Mouse (Mus musculus): ENCODE measurements around the gene Cntnap2.
A peak's percentile ranks its signal among the peaks of the same experiment; 100 is the strongest.
"Not testable (repeated sequence)": the region's sequence is repeated elsewhere in the genome, so short reads cannot be mapped to it uniquely, and the experiment has no call there.

The Cntnap2 gene

GRCm38 (mm10) chr6:47182252-47182651 lies 2123.1 kb downstream of the Cntnap2 start:
- Histone ChIP-seq H3K27me3 (ENCODE audit: control insufficient read depth, insufficient read depth, low read length, poor library complexity, severe bottlenecking) (no peaks in the 10 kb centered on the region), H3K36me3 (ENCODE audit: control insufficient read depth, insufficient read depth, low read length, poor library complexity, severe bottlenecking) (no peaks in the 10 kb centered on the region)
- no peak for DNase-seq (ENCODE audit: low read depth, low spot score)

GRCm38 (mm10) chr6:47182756-47183155 lies 2123.6 kb downstream of the Cntnap2 start:
- no peaks in the 10 kb centered on the region for H3K27me3 ChIP-seq (ENCODE audit: control insufficient read depth, insufficient read depth, low read length, poor library complexity, severe bottlenecking)
- H3K36me3 ChIP-seq (ENCODE audit: control insufficient read depth, insufficient read depth, low read length, poor library complexity, severe bottlenecking): no peaks in the 10 kb centered on the region
- no peak for DNase-seq (ENCODE audit: low read depth, low spot score)

- not testable (repeated sequence) for H3K36me3 ChIP-seq (ENCODE audit: control insufficient read depth, insufficient read depth, low read length, poor library complexity, severe bottlenecking); DNase-seq (ENCODE audit: low read depth, low spot score); H3K27me3 ChIP-seq (ENCODE audit: control insufficient read depth, insufficient read depth, low read length, poor library complexity, severe bottlenecking)
Measured at GRCm38 (mm10) chr6:47183850-47184249, 2124.7 kb downstream of the Cntnap2 start.

- Histone ChIP-seq H3K36me3 (ENCODE audit: control insufficient read depth, insufficient read depth, low read length, poor library complexity, severe bottlenecking) (no peaks in the 10 kb centered on the region), H3K27me3 (ENCODE audit: control insufficient read depth, insufficient read depth, low read length, poor library complexity, severe bottlenecking) (no peaks in the 10 kb centered on the region)
- peak; percentile 34 for DNase-seq (ENCODE audit: low read depth, low spot score)
Measured at GRCm38 (mm10) chr6:47188193-47188592, 2129.0 kb downstream of the Cntnap2 start.

DNA sequence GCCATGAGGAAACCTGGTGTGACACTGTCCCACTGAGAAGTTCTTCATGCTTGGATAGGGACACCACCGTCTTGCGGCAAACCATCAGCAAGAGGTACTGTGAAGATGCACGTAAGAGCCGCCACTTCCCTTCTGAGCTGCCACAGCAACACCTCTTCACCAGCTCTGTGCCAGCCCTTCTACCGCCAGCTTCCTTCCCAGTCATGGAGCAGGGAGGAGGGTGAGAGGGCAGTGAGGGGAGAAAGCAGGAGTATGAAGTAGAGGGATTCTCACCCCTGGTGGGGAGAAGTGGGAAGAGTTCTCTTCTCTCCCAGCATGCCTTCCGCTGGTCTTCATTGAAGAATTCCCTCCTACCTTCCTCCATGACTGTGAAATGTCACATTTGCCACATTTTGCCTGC lies 2129.4 kb downstream of the Cntnap2 start:
- DNase-seq (ENCODE audit: low read depth, low spot score); H3K27me3 ChIP-seq (ENCODE audit: control insufficient read depth, insufficient read depth, low read length, poor library complexity, severe bottlenecking); H3K36me3 ChIP-seq (ENCODE audit: control insufficient read depth, insufficient read depth, low read length, poor library complexity, severe bottlenecking): not testable (repeated sequence)

DNA sequence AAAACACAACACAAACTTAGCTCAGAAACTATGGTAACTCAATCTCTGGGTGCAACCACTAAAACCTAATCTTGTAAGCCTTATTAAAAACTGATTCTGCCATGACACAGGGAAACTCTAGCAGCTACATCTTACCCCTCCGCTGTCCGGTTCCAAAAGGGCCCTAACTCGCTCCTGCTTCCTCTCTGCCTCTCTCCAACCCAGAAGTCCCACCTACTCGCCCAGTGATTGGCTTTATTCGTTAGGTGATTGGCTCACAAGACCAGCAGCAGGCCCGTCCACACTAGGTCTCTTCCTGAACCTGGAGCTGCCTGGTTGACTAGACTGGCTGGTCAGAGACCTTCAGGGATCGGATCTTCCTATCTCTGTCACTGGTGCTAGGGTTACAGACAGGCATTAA lies 2131.1 kb downstream of the Cntnap2 start:
- no peaks in the 10 kb centered on the region for H3K27me3 ChIP-seq (ENCODE audit: control insufficient read depth, insufficient read depth, low read length, poor library complexity, severe bottlenecking)
- H3K36me3 ChIP-seq (ENCODE audit: control insufficient read depth, insufficient read depth, low read length, poor library complexity, severe bottlenecking): no peaks in the 10 kb centered on the region
- DNase-seq (ENCODE audit: low read depth, low spot score): no peak

DNA sequence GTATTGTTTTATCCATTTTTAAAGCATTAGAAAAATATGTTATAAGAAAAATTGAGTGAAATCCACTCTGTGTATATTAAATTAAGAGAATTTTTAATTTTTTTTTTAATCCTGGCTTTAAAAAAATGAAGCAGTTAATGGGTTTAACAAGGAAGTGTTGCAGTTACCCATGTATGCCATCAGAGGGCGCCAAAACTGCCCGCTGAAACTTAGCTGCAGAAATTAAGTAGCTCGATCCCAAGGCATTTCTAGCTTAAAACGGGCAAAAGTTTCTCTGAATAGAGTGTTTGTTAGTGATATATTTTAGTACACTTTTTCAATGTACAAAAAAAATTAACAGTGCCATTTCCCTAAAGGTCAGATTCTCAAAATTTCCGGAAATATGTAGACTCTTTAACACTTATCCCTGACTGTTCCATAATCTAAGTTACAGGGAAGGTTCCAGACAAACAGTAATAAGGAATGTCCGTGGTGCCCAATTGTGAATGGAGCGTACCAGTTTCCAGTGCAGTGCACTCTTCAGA lies 2132.2 kb downstream of the Cntnap2 start:
- H3K36me3 ChIP-seq (ENCODE audit: control insufficient read depth, insufficient read depth, low read length, poor library complexity, severe bottlenecking): no peaks in the 10 kb centered on the region
- no peaks in the 10 kb centered on the region for H3K27me3 ChIP-seq (ENCODE audit: control insufficient read depth, insufficient read depth, low read length, poor library complexity, severe bottlenecking)
- DNase-seq (ENCODE audit: low read depth, low spot score): peak; percentile 69

DNA sequence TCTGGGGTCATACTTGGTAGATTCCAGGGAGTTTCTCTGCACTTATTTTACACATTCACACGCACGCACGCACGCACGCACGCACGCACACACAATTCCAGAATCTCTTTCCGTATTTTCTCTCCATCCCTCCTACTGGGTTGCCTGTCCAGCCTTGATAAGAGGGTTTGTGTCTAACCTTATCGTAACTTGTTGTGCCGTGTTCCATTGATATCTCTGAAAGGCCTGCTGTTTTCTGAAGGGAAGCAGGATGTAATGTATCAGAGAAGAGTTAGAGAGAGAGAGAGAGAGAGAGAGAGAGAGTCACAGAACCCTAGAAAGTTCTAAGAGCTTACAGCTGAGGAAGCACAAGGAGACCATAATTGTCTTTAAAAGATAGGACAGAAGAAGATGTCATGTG lies 2132.8 kb downstream of the Cntnap2 start:
- no peaks in the 10 kb centered on the region for H3K27me3 ChIP-seq (ENCODE audit: control insufficient read depth, insufficient read depth, low read length, poor library complexity, severe bottlenecking)
- DNase-seq (ENCODE audit: low read depth, low spot score): no peak
- H3K36me3 ChIP-seq (ENCODE audit: control insufficient read depth, insufficient read depth, low read length, poor library complexity, severe bottlenecking): no peaks in the 10 kb centered on the region

- H3K36me3 ChIP-seq (ENCODE audit: control insufficient read depth, insufficient read depth, low read length, poor library complexity, severe bottlenecking): no peaks in the 10 kb centered on the region
- no peaks in the 10 kb centered on the region for H3K27me3 ChIP-seq (ENCODE audit: control insufficient read depth, insufficient read depth, low read length, poor library complexity, severe bottlenecking)
- no peak for DNase-seq (ENCODE audit: low read depth, low spot score)
Measured at GRCm38 (mm10) chr6:47192478-47192877, 2133.3 kb downstream of the Cntnap2 start.

DNA sequence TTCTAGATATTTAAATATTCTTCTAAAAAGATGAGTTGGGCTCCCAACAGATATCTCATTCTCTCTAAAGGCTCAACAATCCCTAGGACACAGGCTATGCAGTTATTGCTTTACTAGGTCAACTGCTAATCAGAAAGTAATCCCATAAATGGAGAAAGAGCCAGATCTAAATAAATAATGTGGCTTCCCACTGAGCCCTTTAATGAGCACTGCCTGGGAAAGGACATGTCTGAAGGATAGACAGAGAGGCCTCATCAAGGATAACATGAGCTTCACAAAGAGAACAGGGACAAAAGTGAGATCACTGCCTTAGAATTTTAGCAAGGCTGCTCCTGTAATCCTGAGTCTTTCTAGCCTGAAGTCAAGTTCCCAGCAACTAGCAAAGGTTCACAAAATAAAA lies 2138.4 kb downstream of the Cntnap2 start:
- Histone ChIP-seq H3K36me3 (ENCODE audit: control insufficient read depth, insufficient read depth, low read length, poor library complexity, severe bottlenecking) (no peaks in the 10 kb centered on the region), H3K27me3 (ENCODE audit: control insufficient read depth, insufficient read depth, low read length, poor library complexity, severe bottlenecking) (no peaks in the 10 kb centered on the region)
- DNase-seq (ENCODE audit: low read depth, low spot score): no peak

- no peaks in the 10 kb centered on the region for H3K36me3 ChIP-seq (ENCODE audit: control insufficient read depth, insufficient read depth, low read length, poor library complexity, severe bottlenecking)
- H3K27me3 ChIP-seq (ENCODE audit: control insufficient read depth, insufficient read depth, low read length, poor library complexity, severe bottlenecking): no peaks in the 10 kb centered on the region
- no peak for DNase-seq (ENCODE audit: low read depth, low spot score)
Measured at GRCm38 (mm10) chr6:47200671-47201070, 2141.5 kb downstream of the Cntnap2 start.

DNA sequence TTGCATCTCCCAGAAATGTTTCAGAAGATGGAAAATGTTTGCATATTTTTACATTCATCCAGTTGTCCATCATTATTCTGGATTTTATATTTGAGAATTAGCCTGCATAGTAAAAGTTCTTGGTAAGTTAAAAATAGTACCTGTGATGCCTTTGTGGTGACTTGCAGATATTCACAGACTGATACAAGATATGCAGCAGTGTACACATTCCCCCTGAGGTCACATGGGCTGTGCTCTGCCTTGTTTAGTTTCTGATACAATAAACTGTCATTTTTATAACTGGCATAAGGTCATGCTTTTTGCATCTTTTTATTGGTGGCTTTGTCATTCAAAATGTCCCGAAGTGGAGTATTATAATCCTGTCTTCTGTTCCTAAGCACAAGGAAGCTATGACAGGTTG lies 2148.9 kb downstream of the Cntnap2 start:
- Histone ChIP-seq H3K27me3 (ENCODE audit: control insufficient read depth, insufficient read depth, low read length, poor library complexity, severe bottlenecking) (no peaks in the 10 kb centered on the region), H3K36me3 (ENCODE audit: control insufficient read depth, insufficient read depth, low read length, poor library complexity, severe bottlenecking) (no peaks in the 10 kb centered on the region)
- DNase-seq (ENCODE audit: low read depth, low spot score): no peak

- H3K27me3 ChIP-seq (ENCODE audit: control insufficient read depth, insufficient read depth, low read length, poor library complexity, severe bottlenecking): no peaks in the 10 kb centered on the region
Measured at GRCm38 (mm10) chr6:47214731-47215130, 2155.6 kb downstream of the Cntnap2 start.

DNA sequence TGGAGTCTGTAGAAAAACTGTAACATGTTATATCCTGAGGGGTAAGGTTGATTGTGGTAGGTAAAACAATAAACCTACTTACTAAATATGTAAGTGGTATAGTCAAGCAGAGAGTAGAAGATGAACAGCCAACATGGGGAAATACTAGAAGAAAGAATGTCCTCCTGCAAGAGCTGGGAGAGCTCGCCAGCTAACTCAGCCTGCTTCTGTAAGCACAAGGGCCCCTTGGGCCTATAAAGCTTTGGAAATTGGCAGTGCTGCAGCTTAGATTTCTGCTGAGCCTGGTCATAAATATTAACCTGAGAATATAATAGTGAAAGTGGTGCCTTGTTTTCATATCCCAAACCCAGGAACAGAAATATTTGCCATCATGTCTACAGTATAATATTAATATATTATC lies 2164.4 kb downstream of the Cntnap2 start:
- not testable (repeated sequence) for H3K27me3 ChIP-seq (ENCODE audit: control insufficient read depth, insufficient read depth, low read length, poor library complexity, severe bottlenecking); H3K36me3 ChIP-seq (ENCODE audit: control insufficient read depth, insufficient read depth, low read length, poor library complexity, severe bottlenecking); DNase-seq (ENCODE audit: low read depth, low spot score)

More at GRCm38 (mm10) chr6:47214731-47215130, 2155.6 kb downstream of the Cntnap2 start:
- no peak for DNase-seq (ENCODE audit: low read depth, low spot score)
- no peaks in the 10 kb centered on the region for H3K36me3 ChIP-seq (ENCODE audit: control insufficient read depth, insufficient read depth, low read length, poor library complexity, severe bottlenecking)

DNA sequence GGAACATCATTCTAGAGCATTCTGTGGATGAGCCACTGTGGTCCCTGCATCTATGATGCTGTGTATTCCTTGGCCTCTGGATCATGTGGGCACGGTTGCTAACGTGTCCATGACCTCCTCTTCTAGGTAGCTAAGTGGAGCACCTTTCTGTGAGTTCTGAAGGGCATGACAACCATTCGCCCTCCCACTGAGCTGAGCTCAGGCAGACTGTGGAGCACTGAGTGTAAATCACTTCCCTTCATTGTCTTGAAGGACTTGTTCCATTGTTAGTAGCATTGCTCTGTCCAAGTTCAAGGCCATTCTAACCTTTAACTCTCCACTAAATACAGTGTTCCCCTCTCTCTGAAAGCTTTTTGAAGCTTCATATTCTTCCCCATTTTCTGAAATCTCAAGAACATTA lies 2166.2 kb downstream of the Cntnap2 start:
- DNase-seq (ENCODE audit: low read depth, low spot score); H3K27me3 ChIP-seq (ENCODE audit: control insufficient read depth, insufficient read depth, low read length, poor library complexity, severe bottlenecking); H3K36me3 ChIP-seq (ENCODE audit: control insufficient read depth, insufficient read depth, low read length, poor library complexity, severe bottlenecking): not testable (repeated sequence)

- Histone ChIP-seq H3K27me3 (ENCODE audit: control insufficient read depth, insufficient read depth, low read length, poor library complexity, severe bottlenecking) (no peaks in the 10 kb centered on the region), H3K36me3 (ENCODE audit: control insufficient read depth, insufficient read depth, low read length, poor library complexity, severe bottlenecking) (no peaks in the 10 kb centered on the region)
- no peak for DNase-seq (ENCODE audit: low read depth, low spot score)
Measured at GRCm38 (mm10) chr6:47227601-47228000, 2168.4 kb downstream of the Cntnap2 start.

Data from splenic B cell, adult 2 months (primary cell).